Mouse (Mus musculus): ENCODE data around the gene Tmem169. TPM values are rescaled to one million over a fixed set of nuclear protein-coding genes. Genes with fewer than 3 reads are reported as not detected.

Gene Tmem169
- polyA plus RNA-seq, 1 experiment from 2014 or later = 5.6 TPM

DNA sequence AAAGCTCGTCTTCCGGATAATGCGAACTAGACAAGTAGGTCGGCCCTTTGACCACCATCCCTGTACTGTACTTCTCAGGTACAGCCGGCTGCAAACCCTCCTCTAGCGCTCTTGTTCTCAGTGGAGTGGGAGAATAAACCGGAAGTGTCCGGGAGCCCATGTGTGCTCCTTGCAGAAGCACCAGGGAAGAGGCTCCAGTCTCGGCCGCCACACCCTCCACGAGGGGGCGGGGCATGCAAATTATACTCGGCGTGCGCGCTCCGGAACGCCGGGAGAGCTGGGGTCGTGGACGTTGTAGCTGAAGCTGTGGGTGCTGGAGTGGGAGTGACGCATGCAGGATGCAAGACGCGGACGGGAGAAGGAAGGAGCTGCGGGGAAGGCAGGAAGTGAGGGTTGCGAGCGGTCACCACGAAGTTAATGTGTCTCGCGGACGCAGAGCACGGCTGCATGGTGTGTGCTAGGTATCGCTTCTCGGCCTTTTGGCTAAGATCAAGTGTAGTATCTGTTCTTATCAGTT is 29.6 kb upstream of the Tmem169 start:
- DNase-seq (ENCODE audit: low spot score) = peak; percentile 92
- 1% methylated on average over 35 of the region's 35 CpGs for WGBS
- Histone ChIP-seq H3K36me3 (no peaks in the 10 kb centered on the region), H3K4me3 (peak overlapping the region; percentile 55), H3K27me3 (ENCODE audit: low read depth, poor library complexity, severe bottlenecking) (peaks cover 25% of the 10 kb centered on the region), H3K27ac (replicated peaks) (peak overlapping the region; percentile 98), H3K4me1 (peaks cover 38% of the 10 kb centered on the region), H3K9me3 (replicated peaks) (no peaks in the 10 kb centered on the region)

GRCm38 (mm10) chr1:72255062-72255853 is 28.9 kb upstream of the Tmem169 start:
- peak; percentile 87 for DNase-seq (ENCODE audit: low spot score)
- Histone ChIP-seq H3K9me3 (replicated peaks) (no peaks in the 10 kb centered on the region), H3K4me3 (peak overlapping the region; percentile 55), H3K27ac (replicated peaks) (peak overlapping the region; percentile 98), H3K27me3 (ENCODE audit: low read depth, poor library complexity, severe bottlenecking) (peaks cover 25% of the 10 kb centered on the region), H3K4me1 (peaks cover 44% of the 10 kb centered on the region), H3K36me3 (no peaks in the 10 kb centered on the region)
- 8% methylated on average over 15 of the region's 15 CpGs for WGBS

GRCm38 (mm10) chr1:72255854-72256175 is 28.4 kb upstream of the Tmem169 start:
- WGBS = 47% methylated on average over 11 of the region's 11 CpGs
- Histone ChIP-seq H3K4me1 (peaks cover 44% of the 10 kb centered on the region), H3K36me3 (no peaks in the 10 kb centered on the region), H3K27me3 (ENCODE audit: low read depth, poor library complexity, severe bottlenecking) (peaks cover 25% of the 10 kb centered on the region), H3K4me3 (peak overlapping the region; percentile 55), H3K9me3 (replicated peaks) (no peaks in the 10 kb centered on the region), H3K27ac (replicated peaks) (peak overlapping the region; percentile 98)
- no peak for DNase-seq (ENCODE audit: low spot score)

GRCm38 (mm10) chr1:72256381-72257256 is 27.6 kb upstream of the Tmem169 start:
- no peak for DNase-seq (ENCODE audit: low spot score)
- H3K36me3 ChIP-seq = no peaks in the 10 kb centered on the region

DNA sequence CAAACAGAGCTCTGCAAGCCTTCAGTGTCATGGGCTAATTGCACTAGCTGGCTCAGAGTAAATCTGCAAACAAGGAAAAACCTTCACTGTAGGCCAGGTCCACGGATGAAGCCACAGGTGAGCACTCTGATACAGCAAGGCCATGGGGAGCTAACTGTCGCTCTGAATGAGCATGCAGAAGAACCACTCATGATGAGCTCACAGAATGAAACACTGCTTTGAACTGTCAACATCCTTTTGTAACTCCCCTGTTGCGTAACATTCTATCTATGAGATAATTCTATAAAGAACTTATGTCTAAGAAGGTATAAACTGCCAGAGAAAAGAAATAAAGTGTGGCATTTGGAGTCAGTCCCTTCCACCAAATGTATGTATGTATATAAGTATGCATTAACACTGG is 21.1 kb upstream of the Tmem169 start:
- no peak overlapping the region for H3K27ac ChIP-seq (replicated peaks)
- H3K4me3 ChIP-seq = no peak overlapping the region
- WGBS = 99% methylated on average over 3 of the region's 3 CpGs
- H3K4me1 ChIP-seq = peaks cover 20% of the 10 kb centered on the region
- no peaks in the 10 kb centered on the region for H3K9me3 ChIP-seq (replicated peaks)
- peaks cover 8% of the 10 kb centered on the region; the same call in 1 of the 2 replicates for H3K27me3 ChIP-seq (ENCODE audit: low read depth, poor library complexity, severe bottlenecking)
- peaks cover 13% of the 10 kb centered on the region; the same call in 1 of the 2 replicates for H3K36me3 ChIP-seq
- DNase-seq (ENCODE audit: low spot score) = no peak

More at GRCm38 (mm10) chr1:72256381-72257256, 27.6 kb upstream of the Tmem169 start:
- WGBS = 83% methylated on average over 9 of the region's 9 CpGs
- H3K27me3 ChIP-seq (ENCODE audit: low read depth, poor library complexity, severe bottlenecking) = peaks cover 25% of the 10 kb centered on the region
- no peaks in the 10 kb centered on the region for H3K9me3 ChIP-seq (replicated peaks)
- no peak overlapping the region for H3K27ac ChIP-seq (replicated peaks)
- peaks cover 44% of the 10 kb centered on the region for H3K4me1 ChIP-seq
- H3K4me3 ChIP-seq = no peak overlapping the region

GRCm38 (mm10) chr1:72278085-72278484 is 6.1 kb upstream of the Tmem169 start:
- Histone ChIP-seq H3K9me3 (replicated peaks) (no peaks in the 10 kb centered on the region), H3K36me3 (peaks cover 30% of the 10 kb centered on the region), H3K27me3 (ENCODE audit: low read depth, poor library complexity, severe bottlenecking) (no peaks in the 10 kb centered on the region), H3K4me1 (no peaks in the 10 kb centered on the region), H3K4me3 (no peak overlapping the region), H3K27ac (replicated peaks) (no peak overlapping the region)
- no peak for DNase-seq (ENCODE audit: low spot score)
- WGBS = 89% methylated on average over 3 of the region's 3 CpGs

DNA sequence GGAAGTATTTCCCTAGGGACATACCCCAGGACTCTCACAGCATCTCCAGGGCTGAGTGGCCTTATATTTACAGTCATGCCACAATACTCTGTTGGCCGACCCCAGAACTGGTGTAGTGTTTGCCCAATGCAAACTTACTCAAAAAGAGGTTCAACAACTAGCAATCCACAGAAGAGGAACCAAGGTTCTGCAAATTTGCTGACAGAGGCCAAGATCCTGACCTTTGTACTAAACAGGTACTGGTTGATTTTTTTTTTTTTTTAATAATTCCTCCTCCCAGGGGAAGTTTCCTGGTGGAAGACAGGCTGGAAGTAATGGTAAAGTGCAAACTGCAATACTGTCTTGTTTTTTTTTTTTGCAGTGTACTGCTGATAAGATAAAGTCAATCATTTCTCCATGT is 1.6 kb upstream of the Tmem169 start:
- Histone ChIP-seq H3K4me1 (peaks cover 36% of the 10 kb centered on the region), H3K27me3 (ENCODE audit: low read depth, poor library complexity, severe bottlenecking) (peaks cover 12% of the 10 kb centered on the region; the same call in 1 of the 2 replicates), H3K9me3 (replicated peaks) (no peaks in the 10 kb centered on the region), H3K4me3 (no peak overlapping the region), H3K36me3 (no peaks in the 10 kb centered on the region), H3K27ac (replicated peaks) (no peak overlapping the region)
- DNase-seq (ENCODE audit: low spot score) = no peak
- 78% methylated on average over 1 of the region's 1 CpGs for whole genome bisulfite sequencing

DNA sequence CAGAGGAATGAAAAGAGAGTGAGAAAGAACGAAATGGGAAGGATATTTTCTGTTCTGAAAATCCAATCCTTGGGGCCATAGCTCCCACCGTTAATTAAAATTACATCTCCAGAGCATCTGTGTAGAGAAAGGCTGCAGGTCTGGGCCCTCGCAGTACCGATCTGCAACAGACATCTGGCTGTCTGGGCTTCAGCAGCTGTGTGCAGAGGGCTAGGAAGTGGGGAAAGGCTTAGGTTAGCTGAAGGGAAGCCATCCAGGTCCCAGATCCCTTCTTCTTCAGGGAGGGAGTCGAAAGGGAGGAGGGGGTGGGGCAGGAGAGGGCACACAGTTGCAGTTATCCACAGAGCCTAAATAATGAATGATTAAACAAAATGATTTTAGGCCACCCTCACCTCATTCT is 370 bp downstream of the Tmem169 start:
- H3K27ac ChIP-seq (replicated peaks) = peak overlapping the region; percentile 85
- H3K9me3 ChIP-seq (replicated peaks) = no peaks in the 10 kb centered on the region
- peak overlapping the region; percentile 71 for H3K4me3 ChIP-seq
- peaks cover 38% of the 10 kb centered on the region for H3K4me1 ChIP-seq
- peaks cover 12% of the 10 kb centered on the region; the same call in 1 of the 2 replicates for H3K27me3 ChIP-seq (ENCODE audit: low read depth, poor library complexity, severe bottlenecking)
- WGBS = 9% methylated on average over 5 of the region's 5 CpGs
- H3K36me3 ChIP-seq = no peaks in the 10 kb centered on the region
- no peak for DNase-seq (ENCODE audit: low spot score)

DNA sequence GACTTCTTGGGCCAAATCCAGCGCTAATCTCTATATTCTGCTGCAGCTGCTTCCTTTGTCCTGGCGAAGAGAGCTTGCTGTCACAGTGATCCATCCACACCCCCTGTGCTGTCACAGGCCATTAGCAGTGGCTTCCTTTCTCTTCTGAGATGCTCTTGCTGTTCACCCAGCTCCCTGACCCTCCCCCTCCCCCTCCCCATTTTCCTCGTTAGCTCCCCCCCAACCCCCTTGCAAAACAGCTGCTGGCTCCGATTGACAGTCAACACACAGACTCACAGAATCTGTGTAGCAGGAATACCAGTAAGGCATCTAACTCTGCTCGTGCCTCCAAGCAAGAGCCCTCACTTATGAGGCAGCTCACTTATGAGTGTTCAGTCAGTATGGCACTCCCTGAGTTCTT is 2.7 kb downstream of the Tmem169 start:
- WGBS = 20% methylated on average over 5 of the region's 5 CpGs
- Histone ChIP-seq H3K27me3 (ENCODE audit: low read depth, poor library complexity, severe bottlenecking) (peaks cover 12% of the 10 kb centered on the region; the same call in 1 of the 2 replicates), H3K4me1 (peaks cover 38% of the 10 kb centered on the region), H3K27ac (replicated peaks) (peak overlapping the region; percentile 77), H3K9me3 (replicated peaks) (no peaks in the 10 kb centered on the region), H3K36me3 (no peaks in the 10 kb centered on the region), H3K4me3 (peak overlapping the region; percentile 1; the same call in 1 of the 2 replicates)
- peak; percentile 64 for DNase-seq (ENCODE audit: low spot score)

DNA sequence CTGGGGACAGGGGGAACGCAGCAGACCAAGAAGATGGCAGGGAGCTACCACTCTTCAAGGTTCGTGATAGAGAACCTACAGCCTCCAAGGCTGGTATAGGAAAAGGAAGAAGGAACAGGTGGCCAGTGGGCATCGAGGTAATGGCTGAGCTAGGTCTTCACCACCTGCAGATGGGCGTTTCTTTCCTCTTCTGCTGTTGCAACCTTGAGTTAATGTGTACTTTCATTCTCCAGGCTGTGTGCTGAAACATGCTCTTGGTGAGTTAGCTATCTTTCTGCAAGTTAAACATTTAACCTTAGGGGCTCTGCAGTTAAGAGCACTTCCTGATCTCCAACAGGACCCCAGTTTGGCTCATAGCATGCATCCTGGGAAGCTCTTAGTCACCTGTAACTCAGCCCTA is 3.7 kb downstream of the Tmem169 start:
- no peaks in the 10 kb centered on the region for H3K36me3 ChIP-seq
- 87% methylated on average over 4 of the region's 4 CpGs for WGBS
- H3K4me1 ChIP-seq = peaks cover 38% of the 10 kb centered on the region
- peaks cover 12% of the 10 kb centered on the region; the same call in 1 of the 2 replicates for H3K27me3 ChIP-seq (ENCODE audit: low read depth, poor library complexity, severe bottlenecking)
- H3K4me3 ChIP-seq = no peak overlapping the region
- H3K27ac ChIP-seq (replicated peaks) = peak overlapping the region; percentile 77
- DNase-seq (ENCODE audit: low spot score) = no peak
- no peaks in the 10 kb centered on the region for H3K9me3 ChIP-seq (replicated peaks)

- no peak for DNase-seq (ENCODE audit: low spot score)
- H3K27ac ChIP-seq (replicated peaks) = no peak overlapping the region
- H3K36me3 ChIP-seq = no peaks in the 10 kb centered on the region
- H3K4me3 ChIP-seq = no peak overlapping the region
- H3K27me3 ChIP-seq (ENCODE audit: low read depth, poor library complexity, severe bottlenecking) = peaks cover 12% of the 10 kb centered on the region; the same call in 1 of the 2 replicates
- H3K4me1 ChIP-seq = peaks cover 37% of the 10 kb centered on the region
- no peaks in the 10 kb centered on the region for H3K9me3 ChIP-seq (replicated peaks)
- WGBS = 87% methylated on average over 4 of the region's 4 CpGs
Observed at GRCm38 (mm10) chr1:72288527-72289150, 4.5 kb downstream of the Tmem169 start.

- Histone ChIP-seq H3K27ac (replicated peaks) (no peak overlapping the region), H3K4me1 (peaks cover 19% of the 10 kb centered on the region), H3K9me3 (replicated peaks) (no peaks in the 10 kb centered on the region), H3K4me3 (no peak overlapping the region), H3K36me3 (no peaks in the 10 kb centered on the region), H3K27me3 (ENCODE audit: low read depth, poor library complexity, severe bottlenecking) (no peaks in the 10 kb centered on the region)
- DNase-seq (ENCODE audit: low spot score) = no peak
- 96% methylated on average over 4 of the region's 4 CpGs for whole genome bisulfite sequencing
Observed at GRCm38 (mm10) chr1:72290896-72291295, 6.7 kb downstream of the Tmem169 start.

All from midbrain, embryonic 10.5 days (tissue).